Mouse (Mus musculus): ENCODE measurements around the gene Ccn6. TPM values are rescaled to one million over a fixed set of nuclear protein-coding genes. Genes with fewer than 3 reads are reported as not detected.

The Ccn6 gene
- polyA plus RNA-seq, 1 experiment from 2014 or later, result 0.48 TPM

- 87% methylated on average over 5 of the region's 5 CpGs for WGBS
- no peak for DNase-seq (ENCODE audit: low spot score)
- H3K27me3 ChIP-seq (ENCODE audit: control insufficient read depth, insufficient read depth, low read length), result no peaks in the 10 kb centered on the region
These were observed 6.9 kb downstream of the Ccn6 start for GRCm38 (mm10) chr10:39156719-39157118.

GRCm38 (mm10) chr10:39142216-39142615 is 21.4 kb downstream of the Ccn6 start:
- no peak for DNase-seq (ENCODE audit: low spot score)
- Histone ChIP-seq H3K9ac (ENCODE audit: low read length) (no peak overlapping the region), H3K27me3 (ENCODE audit: control insufficient read depth, insufficient read depth, low read length) (no peaks in the 10 kb centered on the region), H3K4me2 (ENCODE audit: low read depth, severe bottlenecking) (no peak overlapping the region), H3K4me1 (ENCODE audit: control insufficient read depth, insufficient read depth, low read length) (no peaks in the 10 kb centered on the region), H3K4me3 (ENCODE audit: low read depth, low read length) (no peak overlapping the region), H3K9me3 (ENCODE audit: control insufficient read depth, low read length) (no peaks in the 10 kb centered on the region), H3K36me3 (ENCODE audit: control insufficient read depth, insufficient read depth, low read length) (peaks cover 6% of the 10 kb centered on the region; the same call in 1 of the 2 replicates), H3K27ac (replicated peaks; ENCODE audit: low read depth, low read length) (no peak overlapping the region)
- WGBS, result 92% methylated on average over 12 of the region's 12 CpGs
- no peak for ATAC-seq (ENCODE audit: insufficient number of reproducible peaks, low FRiP score, low TSS enrichment, low read depth)

More at GRCm38 (mm10) chr10:39156719-39157118, 6.9 kb downstream of the Ccn6 start:
- Histone ChIP-seq H3K27ac (replicated peaks; ENCODE audit: low read depth, low read length) (no peak overlapping the region), H3K9ac (ENCODE audit: low read length) (no peak overlapping the region), H3K4me2 (ENCODE audit: low read depth, severe bottlenecking) (no peak overlapping the region), H3K4me3 (ENCODE audit: low read depth, low read length) (no peak overlapping the region), H3K9me3 (ENCODE audit: control insufficient read depth, low read length) (no peaks in the 10 kb centered on the region), H3K36me3 (ENCODE audit: control insufficient read depth, insufficient read depth, low read length) (no peaks in the 10 kb centered on the region), H3K4me1 (ENCODE audit: control insufficient read depth, insufficient read depth, low read length) (no peaks in the 10 kb centered on the region)
- ATAC-seq (ENCODE audit: insufficient number of reproducible peaks, low FRiP score, low TSS enrichment, low read depth), result no peak

- Histone ChIP-seq H3K4me2 (ENCODE audit: low read depth, severe bottlenecking) (no peak overlapping the region), H3K27ac (replicated peaks; ENCODE audit: low read depth, low read length) (no peak overlapping the region), H3K9ac (ENCODE audit: low read length) (no peak overlapping the region), H3K27me3 (ENCODE audit: control insufficient read depth, insufficient read depth, low read length) (no peaks in the 10 kb centered on the region), H3K9me3 (ENCODE audit: control insufficient read depth, low read length) (no peaks in the 10 kb centered on the region), H3K4me3 (ENCODE audit: low read depth, low read length) (no peak overlapping the region), H3K36me3 (ENCODE audit: control insufficient read depth, insufficient read depth, low read length) (peaks cover 6% of the 10 kb centered on the region; the same call in 1 of the 2 replicates), H3K4me1 (ENCODE audit: control insufficient read depth, insufficient read depth, low read length) (no peaks in the 10 kb centered on the region)
- DNase-seq (ENCODE audit: low spot score) (no peak), ATAC-seq (ENCODE audit: insufficient number of reproducible peaks, low FRiP score, low TSS enrichment, low read depth) (no peak)
- WGBS, result 94% methylated on average over 2 of the region's 2 CpGs
These were observed 22.2 kb downstream of the Ccn6 start for GRCm38 (mm10) chr10:39141401-39141800.

GRCm38 (mm10) chr10:39140843-39141242 is 22.8 kb downstream of the Ccn6 start:
- Histone ChIP-seq H3K4me1 (ENCODE audit: control insufficient read depth, insufficient read depth, low read length) (no peaks in the 10 kb centered on the region), H3K9ac (ENCODE audit: low read length) (no peak overlapping the region), H3K27ac (replicated peaks; ENCODE audit: low read depth, low read length) (no peak overlapping the region), H3K9me3 (ENCODE audit: control insufficient read depth, low read length) (no peaks in the 10 kb centered on the region), H3K4me2 (ENCODE audit: low read depth, severe bottlenecking) (no peak overlapping the region), H3K27me3 (ENCODE audit: control insufficient read depth, insufficient read depth, low read length) (no peaks in the 10 kb centered on the region), H3K36me3 (ENCODE audit: control insufficient read depth, insufficient read depth, low read length) (peaks cover 6% of the 10 kb centered on the region; the same call in 1 of the 2 replicates), H3K4me3 (ENCODE audit: low read depth, low read length) (no peak overlapping the region)
- DNase-seq (ENCODE audit: low spot score) (no peak), ATAC-seq (ENCODE audit: insufficient number of reproducible peaks, low FRiP score, low TSS enrichment, low read depth) (no peak)
- 77% methylated on average over 14 of the region's 14 CpGs for WGBS

GRCm38 (mm10) chr10:39138761-39139160 is 24.8 kb downstream of the Ccn6 start:
- Histone ChIP-seq H3K36me3 (ENCODE audit: control insufficient read depth, insufficient read depth, low read length) (peaks cover 6% of the 10 kb centered on the region; the same call in 1 of the 2 replicates), H3K9ac (ENCODE audit: low read length) (no peak overlapping the region), H3K4me1 (ENCODE audit: control insufficient read depth, insufficient read depth, low read length) (no peaks in the 10 kb centered on the region), H3K27me3 (ENCODE audit: control insufficient read depth, insufficient read depth, low read length) (no peaks in the 10 kb centered on the region), H3K4me3 (ENCODE audit: low read depth, low read length) (no peak overlapping the region), H3K9me3 (ENCODE audit: control insufficient read depth, low read length) (no peaks in the 10 kb centered on the region), H3K27ac (replicated peaks; ENCODE audit: low read depth, low read length) (no peak overlapping the region), H3K4me2 (ENCODE audit: low read depth, severe bottlenecking) (no peak overlapping the region)
- WGBS, result 88% methylated on average over 6 of the region's 6 CpGs
- ATAC-seq (ENCODE audit: insufficient number of reproducible peaks, low FRiP score, low TSS enrichment, low read depth), result no peak
- no peak for DNase-seq (ENCODE audit: low spot score)

GRCm38 (mm10) chr10:39137766-39138165 is 25.8 kb downstream of the Ccn6 start:
- no peak overlapping the region for H3K4me2 ChIP-seq (ENCODE audit: low read depth, severe bottlenecking)

GRCm38 (mm10) chr10:39133462-39134310 is 29.9 kb downstream of the Ccn6 start, which contains the start of the genes Fam229b and Tube1:
Fam229b (minus strand) TSS chr10:39133914.
Tube1 (plus strand) TSS chr10:39133976.
- Histone ChIP-seq H3K27ac (replicated peaks; ENCODE audit: low read depth, low read length) (no peak within 1 kb of the TSS), H3K36me3 (ENCODE audit: control insufficient read depth, insufficient read depth, low read length) (no peaks in the 10 kb centered on the region; the same call in 1 of the 2 replicates), H3K4me2 (ENCODE audit: low read depth, severe bottlenecking) (peak within 1 kb of the TSS; percentile 74), H3K9me3 (ENCODE audit: control insufficient read depth, low read length) (no peaks in the 10 kb centered on the region), H3K4me1 (ENCODE audit: control insufficient read depth, insufficient read depth, low read length) (no peaks in the 10 kb centered on the region), H3K9ac (ENCODE audit: low read length) (peak within 1 kb of the TSS; percentile 72), H3K27me3 (ENCODE audit: control insufficient read depth, insufficient read depth, low read length) (no peaks in the 10 kb centered on the region), H3K4me3 (ENCODE audit: low read depth, low read length) (peak within 1 kb of the TSS; percentile 68)
- WGBS, result 5% methylated on average over 47 of the region's 47 CpGs
- DNase-seq (ENCODE audit: low spot score) (peak; percentile 90), ATAC-seq (ENCODE audit: insufficient number of reproducible peaks, low FRiP score, low TSS enrichment, low read depth) (peak; percentile 88)

More at GRCm38 (mm10) chr10:39137766-39138165, 25.8 kb downstream of the Ccn6 start:
- Histone ChIP-seq H3K9ac (ENCODE audit: low read length) (no peak overlapping the region), H3K27ac (replicated peaks; ENCODE audit: low read depth, low read length) (no peak overlapping the region), H3K27me3 (ENCODE audit: control insufficient read depth, insufficient read depth, low read length) (no peaks in the 10 kb centered on the region), H3K4me1 (ENCODE audit: control insufficient read depth, insufficient read depth, low read length) (no peaks in the 10 kb centered on the region), H3K9me3 (ENCODE audit: control insufficient read depth, low read length) (no peaks in the 10 kb centered on the region), H3K4me3 (ENCODE audit: low read depth, low read length) (no peak overlapping the region), H3K36me3 (ENCODE audit: control insufficient read depth, insufficient read depth, low read length) (peaks cover 6% of the 10 kb centered on the region; the same call in 1 of the 2 replicates)
- ATAC-seq (ENCODE audit: insufficient number of reproducible peaks, low FRiP score, low TSS enrichment, low read depth), result no peak
- WGBS, result 98% methylated on average over 3 of the region's 3 CpGs
- no peak for DNase-seq (ENCODE audit: low spot score)

GRCm38 (mm10) chr10:39121412-39121811 is 42.2 kb downstream of the Ccn6 start:
- 38% methylated on average over 4 of the region's 4 CpGs for WGBS
- Histone ChIP-seq H3K36me3 (ENCODE audit: control insufficient read depth, insufficient read depth, low read length) (no peaks in the 10 kb centered on the region), H3K27me3 (ENCODE audit: control insufficient read depth, insufficient read depth, low read length) (no peaks in the 10 kb centered on the region), H3K9ac (ENCODE audit: low read length) (no peak overlapping the region), H3K4me1 (ENCODE audit: control insufficient read depth, insufficient read depth, low read length) (no peaks in the 10 kb centered on the region), H3K9me3 (ENCODE audit: control insufficient read depth, low read length) (no peaks in the 10 kb centered on the region), H3K4me3 (ENCODE audit: low read depth, low read length) (no peak overlapping the region), H3K4me2 (ENCODE audit: low read depth, severe bottlenecking) (no peak overlapping the region), H3K27ac (replicated peaks; ENCODE audit: low read depth, low read length) (no peak overlapping the region)
- ATAC-seq (ENCODE audit: insufficient number of reproducible peaks, low FRiP score, low TSS enrichment, low read depth) (no peak), DNase-seq (ENCODE audit: low spot score) (no peak)

All from limb, embryonic 11.5 days (tissue).